Mouse (Mus musculus): ENCODE data around the gene Acta2.

- no peak for TF ChIP-seq CTCF (IDR thresholded peaks at IDR 0.05; ENCODE audit: extremely low read depth, insufficient read length, insufficient replicate concordance, low read depth, low read length)
- TF ChIP-seq POLR2A (IDR thresholded peaks at IDR 0.05; ENCODE audit: low read depth, low read length) = no peak
Measured at GRCm38 (mm10) chr19:34232326-34232725, 23.1 kb downstream of the Acta2 start.
